Comparison of ENCODE assay signal across 9 mouse cellular contexts in the genomic region with DNA sequence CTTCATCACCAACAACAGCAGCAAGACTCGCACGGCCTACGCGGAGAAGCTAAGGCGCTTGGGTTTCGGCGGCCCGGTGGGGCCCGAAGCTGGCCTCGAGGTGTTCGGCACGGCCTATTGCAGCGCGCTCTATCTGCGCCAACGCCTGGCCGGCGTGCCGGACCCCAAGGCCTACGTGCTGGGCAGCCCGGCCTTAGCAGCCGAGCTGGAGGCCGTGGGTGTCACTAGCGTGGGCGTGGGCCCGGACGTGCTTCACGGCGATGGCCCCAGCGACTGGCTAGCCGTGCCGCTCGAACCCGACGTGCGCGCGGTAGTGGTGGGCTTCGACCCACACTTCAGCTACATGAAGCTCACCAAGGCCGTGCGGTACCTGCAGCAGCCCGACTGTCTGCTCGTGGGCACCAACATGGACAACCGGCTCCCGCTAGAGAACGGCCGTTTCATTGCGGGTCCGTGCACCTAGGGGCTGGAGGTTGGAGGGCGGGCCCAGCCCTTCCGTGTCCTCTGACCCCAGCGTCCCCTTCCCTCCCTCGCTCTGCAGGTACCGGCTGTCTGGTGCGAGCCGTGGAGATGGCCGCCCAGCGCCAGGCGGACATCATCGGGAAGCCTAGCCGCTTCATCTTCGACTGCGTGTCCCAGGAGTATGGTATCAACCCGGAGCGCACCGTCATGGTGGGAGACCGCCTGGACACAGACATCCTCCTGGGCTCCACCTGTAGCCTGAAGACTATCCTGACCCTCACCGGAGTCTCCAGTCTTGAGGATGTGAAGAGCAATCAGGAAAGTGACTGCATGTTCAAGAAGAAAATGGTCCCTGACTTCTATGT. TPM values are rescaled to one million over a fixed set of nuclear protein-coding genes. Genes with fewer than 3 reads are reported as not detected.
DNase-seq lines count a peak whose midpoint lies in the region; ATAC-seq and TF ChIP-seq lines count a peak whose summit lies in the region.
"Had no signal": no experiment of that assay in that cellular context is flagged by ENCODE, and none has a peak within 500 bp of the region (broad histone marks: within the 10 kb centered on the region; RNA-seq: fewer than 3 reads in every experiment).

No protein-coding gene starts in this region.

- H3K4me3 ChIP-seq in heart, embryonic 10.5 days: peak overlapping the region; percentile 95
- peak overlapping the region; percentile 71 for H3K4me3 ChIP-seq in ES-Bruce4 (ENCODE audit: low read depth, low read length)
- peak overlapping the region; percentile 70 to 93 for H3K4me3 ChIP-seq in heart, embryonic 14.5 days (ENCODE audit: control insufficient read depth in 1 of 2, insufficient read depth in 1 of 2, low read depth in 1 of 2, low read length in 2 of 2)
- H3K4me3 ChIP-seq in limb, embryonic 12.5 days (replicated peaks): peak overlapping the region; percentile 87
- peak overlapping the region; percentile 81 for H3K4me3 ChIP-seq in midbrain, postnatal 0 days (ENCODE audit: low read depth, low read length)

- H3K9me3 ChIP-seq in heart, embryonic 10.5 days: no peaks in the 10 kb centered on the region
- H3K9me3 ChIP-seq in ES-Bruce4 (replicated peaks; ENCODE audit: control insufficient read depth, insufficient read depth, low read length, poor library complexity, severe bottlenecking): no peaks in the 10 kb centered on the region
- no peaks in the 10 kb centered on the region for H3K9me3 ChIP-seq in heart, embryonic 14.5 days (ENCODE audit: control insufficient read depth, low read length)
- H3K9me3 ChIP-seq in limb, embryonic 12.5 days: no peaks in the 10 kb centered on the region
- H3K9me3 ChIP-seq in midbrain, postnatal 0 days (ENCODE audit: low read length): no peaks in the 10 kb centered on the region

- no peak for TF ChIP-seq POLR2A in ES-Bruce4 (IDR thresholded peaks at IDR 0.05; ENCODE audit: insufficient read depth, low read length)

- no peaks in the 10 kb centered on the region for H3K27me3 ChIP-seq in heart, embryonic 10.5 days (ENCODE audit: insufficient read depth, poor library complexity, severe bottlenecking)
- H3K27me3 ChIP-seq in ES-Bruce4 (ENCODE audit: control insufficient read depth, insufficient read depth, low read length, poor library complexity, severe bottlenecking): no peaks in the 10 kb centered on the region
- no peaks in the 10 kb centered on the region for H3K27me3 ChIP-seq in heart, embryonic 14.5 days (ENCODE audit: control insufficient read depth, insufficient read depth, low read length)
- no peaks in the 10 kb centered on the region for H3K27me3 ChIP-seq in limb, embryonic 12.5 days
- H3K27me3 ChIP-seq in midbrain, postnatal 0 days (ENCODE audit: insufficient read depth, low read length): no peaks in the 10 kb centered on the region

- peak overlapping the region; percentile 98 for H3K4me2 ChIP-seq in heart, embryonic 14.5 days (ENCODE audit: low read length)
- peak overlapping the region; percentile 98 for H3K4me2 ChIP-seq in limb, embryonic 12.5 days
- H3K4me2 ChIP-seq in midbrain, postnatal 0 days (ENCODE audit: low read depth, low read length, poor library complexity, severe bottlenecking): peak overlapping the region; percentile 99

- WGBS in heart, embryonic 10.5 days: under 1% methylated on average over 68 of the region's 68 CpGs
- WGBS in heart, embryonic 14.5 days: under 1% methylated on average over 68 of the region's 68 CpGs
- WGBS in limb, embryonic 12.5 days: 1% methylated on average over 68 of the region's 68 CpGs
- WGBS in midbrain, postnatal 0 days: under 1% methylated on average over 68 of the region's 68 CpGs

- no peak for TF ChIP-seq CTCF in ES-Bruce4 (IDR thresholded peaks at IDR 0.05; ENCODE audit: low read depth, low read length)
- no peak for TF ChIP-seq CTCF in midbrain, postnatal 0 days (IDR thresholded peaks at IDR 0.05)

- H3K4me1 ChIP-seq in heart, embryonic 10.5 days: peaks cover 43% of the 10 kb centered on the region
- H3K4me1 ChIP-seq in ES-Bruce4 (ENCODE audit: control insufficient read depth, insufficient read depth, low read length): peaks cover 1% of the 10 kb centered on the region
- H3K4me1 ChIP-seq in heart, embryonic 14.5 days (ENCODE audit: control insufficient read depth in 2 of 2, insufficient read depth in 2 of 2, low read length in 2 of 2): peaks cover 16 to 23% of the 10 kb centered on the region in 2 experiments
- peaks cover 35% of the 10 kb centered on the region for H3K4me1 ChIP-seq in limb, embryonic 12.5 days (replicated peaks)
- H3K4me1 ChIP-seq in midbrain, postnatal 0 days (ENCODE audit: insufficient read depth, low read length): peaks cover 17% of the 10 kb centered on the region

- TF ChIP-seq EP300 in ES-Bruce4 (IDR thresholded peaks at IDR 0.05; ENCODE audit: insufficient read depth, low read depth, low read length): no peak

- H3K27ac ChIP-seq in heart, embryonic 10.5 days: peak overlapping the region; percentile 97
- no peak overlapping the region for H3K27ac ChIP-seq in ES-Bruce4 (ENCODE audit: insufficient read depth, low read length)
- peak overlapping the region; percentile 59 to 83 for H3K27ac ChIP-seq in heart, embryonic 14.5 days (replicated peaks in 1 of 2; ENCODE audit: control insufficient read depth in 1 of 2, insufficient read depth in 1 of 2, low read depth in 2 of 2, low read length in 2 of 2)
- H3K27ac ChIP-seq in limb, embryonic 12.5 days: peak overlapping the region; percentile 78
- peak overlapping the region; percentile 85 for H3K27ac ChIP-seq in midbrain, postnatal 0 days (ENCODE audit: low read depth, low read length)

- peak; percentile 85 for DNase-seq in heart, embryonic 10.5 days (ENCODE audit: low spot score)
- DNase-seq in heart, adult 8-10 months (ENCODE audit: low spot score): no peak
- DNase-seq in cerebellum, postnatal 14 days: peak; percentile 58 to 67
- DNase-seq in midbrain, postnatal 0 days (ENCODE audit: low spot score): peak; percentile 28
- DNase-seq in ovary, postnatal 10 days (ENCODE audit: low spot score): no peak

- H3K9ac ChIP-seq in ES-Bruce4 (ENCODE audit: low read depth, poor library complexity, severe bottlenecking): peak overlapping the region; percentile 81
- H3K9ac ChIP-seq in heart, embryonic 14.5 days (ENCODE audit: low read length): peak overlapping the region; percentile 95
- H3K9ac ChIP-seq in limb, embryonic 12.5 days (replicated peaks): peak overlapping the region; percentile 87
- H3K9ac ChIP-seq in midbrain, postnatal 0 days (replicated peaks; ENCODE audit: low read length, poor library complexity, severe bottlenecking): peak overlapping the region; percentile 86

- peaks cover 32% of the 10 kb centered on the region for H3K36me3 ChIP-seq in heart, embryonic 10.5 days
- no peaks in the 10 kb centered on the region; the same call in 1 of the 2 replicates for H3K36me3 ChIP-seq in ES-Bruce4 (ENCODE audit: control insufficient read depth, insufficient read depth, low read length, poor library complexity, severe bottlenecking)
- peaks cover 38% of the 10 kb centered on the region for H3K36me3 ChIP-seq in heart, embryonic 14.5 days (ENCODE audit: control insufficient read depth, insufficient read depth, low read length)
- peaks cover 36% of the 10 kb centered on the region for H3K36me3 ChIP-seq in limb, embryonic 12.5 days
- H3K36me3 ChIP-seq in midbrain, postnatal 0 days (ENCODE audit: insufficient read depth, low read length): peaks cover 21% of the 10 kb centered on the region

- ATAC-seq in heart, embryonic 14.5 days (ENCODE audit: insufficient number of reproducible peaks, insufficient read depth, low FRiP score, low read depth): peak; percentile 29
- ATAC-seq in limb, embryonic 12.5 days (ENCODE audit: insufficient number of reproducible peaks, insufficient read depth, low FRiP score, low TSS enrichment, low read depth): no peak
- ATAC-seq in midbrain, postnatal 0 days (ENCODE audit: low FRiP score): peak; percentile 17; the same call in 1 of the 2 replicates

RNA-seq across cellular contexts. Expression of a gene that starts 0.7 kb away (rescaled TPM):
- 86.3 and 91.2 TPM in 2 replicates for polyA plus RNA-seq in heart, embryonic 10.5 days (2016; fragmentation: Nextera tagmentation; extraction: Ambion mirVana)
- 10 to 100 TPM; 39.9 to 44.4 (median 41.4) TPM for total RNA-seq in heart, adult 8-10 months (2022)
- polyA plus RNA-seq in ES-Bruce4 (2011; ENCODE audit: insufficient read depth, insufficient read length, low read depth, missing spikeins): 15.4 and 16.4 TPM in 2 replicates
- polyA plus RNA-seq in heart, embryonic 14.5 days (2014; fragmentation: Nextera tagmentation; extraction: Ambion mirVana): 65.7 and 66.6 TPM in 2 replicates
- 54.9 and 56.6 TPM in 2 replicates for polyA plus RNA-seq in limb, embryonic 12.5 days (2016; fragmentation: Nextera tagmentation; extraction: Ambion mirVana)
- 49.6 and 50.1 TPM in 2 replicates for total RNA-seq in midbrain, postnatal 0 days (2014; rRNA removed)
- polyA plus RNA-seq in midbrain, postnatal 0 days (2015; fragmentation: Nextera tagmentation; extraction: Ambion mirVana): 86.8 and 88.7 TPM in 2 replicates

RNA-seq across cellular contexts. Expression of a gene that starts 0.8 kb away (rescaled TPM):
- 27.1 and 30.3 TPM in 2 replicates for polyA plus RNA-seq in heart, embryonic 10.5 days (2016; fragmentation: Nextera tagmentation; extraction: Ambion mirVana)
- total RNA-seq in heart, adult 8-10 months (2022): 10 to 100 TPM; 11.2 to 14.7 (median 11.9) TPM
- polyA plus RNA-seq in ES-Bruce4 (2011; ENCODE audit: insufficient read depth, insufficient read length, low read depth, missing spikeins): 13.0 and 15.3 TPM in 2 replicates
- 16.0 and 17.6 TPM in 2 replicates for polyA plus RNA-seq in heart, embryonic 14.5 days (2014; fragmentation: Nextera tagmentation; extraction: Ambion mirVana)
- 37.2 and 45.6 TPM in 2 replicates for polyA plus RNA-seq in limb, embryonic 12.5 days (2016; fragmentation: Nextera tagmentation; extraction: Ambion mirVana)
- 35.1 and 38.0 TPM in 2 replicates for total RNA-seq in midbrain, postnatal 0 days (2014; rRNA removed)
- 25.6 and 30.6 TPM in 2 replicates for polyA plus RNA-seq in midbrain, postnatal 0 days (2015; fragmentation: Nextera tagmentation; extraction: Ambion mirVana)

RNA-seq across cellular contexts. Expression of a gene that starts 2.8 kb away (rescaled TPM):
- polyA plus RNA-seq in heart, embryonic 10.5 days (2016; fragmentation: Nextera tagmentation; extraction: Ambion mirVana): 0.48 and 0.69 TPM in 2 replicates
- total RNA-seq in heart, adult 8-10 months (2022): under 1 TPM in 2 of 4 experiments, not detected in 2; 0.28 to 0.31 TPM
- polyA plus RNA-seq in ES-Bruce4 (2011; ENCODE audit: insufficient read depth, insufficient read length, low read depth, missing spikeins): not detected in 2 replicates
- not detected in 2 replicates for polyA plus RNA-seq in heart, embryonic 14.5 days (2014; fragmentation: Nextera tagmentation; extraction: Ambion mirVana)
- not detected in 2 replicates for polyA plus RNA-seq in limb, embryonic 12.5 days (2016; fragmentation: Nextera tagmentation; extraction: Ambion mirVana)
- total RNA-seq in midbrain, postnatal 0 days (2014; rRNA removed): 0.57 TPM in 1 of 2 replicates, not detected in the other
- polyA plus RNA-seq in midbrain, postnatal 0 days (2015; fragmentation: Nextera tagmentation; extraction: Ambion mirVana): 0.83 and 0.95 TPM in 2 replicates

RNA-seq across cellular contexts. Expression of a gene that starts 8.0 kb away (rescaled TPM):
- polyA plus RNA-seq in heart, embryonic 10.5 days (2016; fragmentation: Nextera tagmentation; extraction: Ambion mirVana): 22.3 and 22.7 TPM in 2 replicates
- total RNA-seq in heart, adult 8-10 months (2022): 10 to 100 TPM; 10.5 to 11.8 (median 11.0) TPM
- 20.4 and 22.8 TPM in 2 replicates for polyA plus RNA-seq in ES-Bruce4 (2011; ENCODE audit: insufficient read depth, insufficient read length, low read depth, missing spikeins)
- 15.2 and 17.5 TPM in 2 replicates for polyA plus RNA-seq in heart, embryonic 14.5 days (2014; fragmentation: Nextera tagmentation; extraction: Ambion mirVana)
- 34.7 and 35.5 TPM in 2 replicates for polyA plus RNA-seq in limb, embryonic 12.5 days (2016; fragmentation: Nextera tagmentation; extraction: Ambion mirVana)
- total RNA-seq in midbrain, postnatal 0 days (2014; rRNA removed): 51.8 and 60.8 TPM in 2 replicates
- polyA plus RNA-seq in midbrain, postnatal 0 days (2015; fragmentation: Nextera tagmentation; extraction: Ambion mirVana): 28.4 and 29.5 TPM in 2 replicates

RNA-seq across cellular contexts. Expression of a gene that starts 17.5 kb away (rescaled TPM):
- 0.71 and 1.4 TPM in 2 replicates for polyA plus RNA-seq in heart, embryonic 10.5 days (2016; fragmentation: Nextera tagmentation; extraction: Ambion mirVana)
- under 1 TPM; 0.16 to 0.23 (median 0.19) TPM for total RNA-seq in heart, adult 8-10 months (2022)
- 1.7 and 3.3 TPM in 2 replicates for polyA plus RNA-seq in ES-Bruce4 (2011; ENCODE audit: insufficient read depth, insufficient read length, low read depth, missing spikeins)
- polyA plus RNA-seq in heart, embryonic 14.5 days (2014; fragmentation: Nextera tagmentation; extraction: Ambion mirVana): 0.26 and 0.62 TPM in 2 replicates
- 6.1 and 6.5 TPM in 2 replicates for polyA plus RNA-seq in limb, embryonic 12.5 days (2016; fragmentation: Nextera tagmentation; extraction: Ambion mirVana)
- 151 and 153 TPM in 2 replicates for total RNA-seq in midbrain, postnatal 0 days (2014; rRNA removed)
- polyA plus RNA-seq in midbrain, postnatal 0 days (2015; fragmentation: Nextera tagmentation; extraction: Ambion mirVana): 43.9 and 47.5 TPM in 2 replicates
- total RNA-seq: hematopoietic stem cell, adult 5-6 weeks had no signal

Comparison
In these comparisons a context has a peak if more than half of its experiments do, and no peak if none do; other contexts are left out.
1. DNase-seq: peak in heart, embryonic 10.5 days (single experiment), cerebellum, postnatal 14 days (2 of 2) and midbrain, postnatal 0 days (single experiment); none in heart, adult 8-10 months (single experiment) and ovary, postnatal 10 days (single experiment).
2. Peak in every context shown above with its lines, with median percentiles within 50 percentile points of each other: H3K4me3 ChIP-seq, H3K9ac ChIP-seq and H3K4me2 ChIP-seq.